Mouse (Mus musculus) lung, postnatal 36 days (tissue): Measurements from ENCODE around the gene Ercc6l2.
"Not testable (repeated sequence)": the region's sequence is repeated elsewhere in the genome, so short reads cannot be mapped to it uniquely, and the experiment has no call there.

Source experiments
- DNase-seq: peaks from one replicate; pipeline ENCODE4 v3.0.0; 2022; ENCODE audit warnings: mixed read lengths

Ercc6l2 gene

GRCm38 (mm10) chr13:63885532-63885949 lies 70.5 kb downstream of the Ercc6l2 start:
- DNase-seq, result no peak

GRCm38 (mm10) chr13:63886429-63887052 lies 71.5 kb downstream of the Ercc6l2 start:
- no peak for DNase-seq

- DNase-seq, result no peak
Observed at GRCm38 (mm10) chr13:63900679-63901302, 85.8 kb downstream of the Ercc6l2 start.

- peak; percentile 64 for DNase-seq
Observed at GRCm38 (mm10) chr13:63901303-63901713, 86.3 kb downstream of the Ercc6l2 start.

DNA sequence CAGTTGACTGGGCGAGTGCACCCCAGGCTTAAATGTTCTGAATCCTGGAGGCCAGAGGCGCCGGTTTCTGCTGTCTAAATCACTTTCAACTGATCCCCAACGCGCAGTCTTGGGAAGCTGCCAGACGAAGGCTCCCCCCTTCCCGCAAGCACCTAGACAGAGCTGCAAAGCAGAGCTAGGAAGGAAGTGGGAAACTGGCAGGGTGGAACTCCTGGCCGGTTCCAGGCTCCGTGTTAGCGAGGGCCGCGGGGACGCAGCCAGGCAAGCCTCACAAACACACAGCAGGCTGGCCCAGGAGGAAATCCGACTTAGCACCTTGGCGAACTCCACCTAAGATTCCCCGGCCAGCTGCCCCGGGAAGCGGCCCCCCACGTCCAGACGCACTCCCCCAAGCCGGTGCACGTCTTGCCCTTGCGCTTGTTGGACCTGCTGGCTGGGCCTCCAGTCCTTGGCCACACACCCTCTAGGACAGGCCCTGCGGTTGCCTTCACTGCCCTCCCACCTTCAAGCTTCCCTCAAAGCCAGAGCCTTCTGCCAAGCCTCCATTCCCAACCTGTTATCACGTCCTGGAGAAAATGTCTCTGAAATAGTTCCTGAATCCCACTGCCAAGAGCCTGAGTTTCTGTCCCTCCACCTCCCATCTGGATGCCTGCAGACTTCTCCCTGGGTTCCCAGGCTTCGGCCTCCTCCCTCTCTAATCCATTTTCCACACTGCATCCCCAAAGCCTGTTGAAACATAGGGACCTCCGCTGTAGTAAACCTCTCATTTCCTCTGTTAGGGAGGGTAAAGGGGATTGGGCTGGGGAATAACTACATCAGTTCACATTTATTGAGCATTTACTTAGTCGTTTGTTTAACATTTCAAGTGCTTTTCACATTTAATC lies 86.9 kb downstream of the Ercc6l2 start:
- peak; percentile 23 for DNase-seq

GRCm38 (mm10) chr13:63906516-63906915 lies 91.5 kb downstream of the Ercc6l2 start:
- peak; percentile 81 for DNase-seq

GRCm38 (mm10) chr13:63907437-63907836 lies 92.4 kb downstream of the Ercc6l2 start:
- DNase-seq, result no peak

DNA sequence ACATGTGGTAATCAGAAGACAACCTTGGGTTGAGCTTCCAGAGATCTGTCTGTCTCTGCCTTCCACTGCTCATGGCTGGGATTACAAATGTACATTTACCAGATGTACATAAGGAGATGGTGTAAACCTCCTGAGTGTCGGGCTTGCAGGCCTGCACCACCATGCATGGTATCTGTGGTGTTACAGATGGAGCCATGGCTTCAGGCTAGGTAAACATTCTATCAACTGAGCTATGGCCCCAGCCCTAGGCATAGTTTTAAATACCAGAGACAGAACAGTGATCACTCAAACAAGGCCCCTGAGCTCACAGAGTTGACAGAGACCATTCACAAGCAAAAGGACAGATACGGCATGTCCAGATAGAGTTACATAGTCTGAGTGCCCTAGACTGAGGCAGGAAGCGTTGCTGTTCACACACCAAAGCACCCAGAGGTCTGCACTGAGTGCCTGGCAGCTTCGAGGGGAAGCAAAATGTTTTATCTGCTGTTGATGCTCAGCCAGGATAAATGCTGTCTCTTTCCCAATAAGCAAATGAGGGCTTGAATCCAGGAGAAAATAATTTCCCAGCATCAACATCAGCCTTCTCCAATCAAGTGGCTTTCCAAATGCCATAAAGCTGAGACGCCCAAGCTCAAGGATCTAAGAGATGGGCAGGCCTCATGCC lies 95.2 kb downstream of the Ercc6l2 start:
- DNase-seq, result no peak

DNA sequence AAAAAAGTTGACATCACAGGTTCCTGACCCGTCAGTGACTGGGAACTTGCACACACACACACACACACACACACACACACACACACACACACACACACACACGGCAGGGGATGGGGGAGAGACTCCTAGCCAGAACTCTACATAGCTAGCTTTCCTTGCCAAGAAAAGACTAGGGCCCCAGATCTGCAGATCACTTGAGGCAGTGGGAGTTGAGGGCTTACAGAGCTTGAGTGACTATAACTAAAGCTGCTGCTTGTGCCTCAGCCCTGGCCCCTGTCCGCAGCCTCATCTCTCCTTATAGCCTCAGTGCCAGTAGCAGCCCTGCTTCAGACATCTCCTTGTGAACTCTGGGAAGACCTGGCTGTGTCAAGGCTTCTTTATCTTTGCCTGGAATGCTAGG lies 96.6 kb downstream of the Ercc6l2 start:
- no peak for DNase-seq

GRCm38 (mm10) chr13:63913136-63913535 lies 98.1 kb downstream of the Ercc6l2 start:
- DNase-seq, result no peak

DNA sequence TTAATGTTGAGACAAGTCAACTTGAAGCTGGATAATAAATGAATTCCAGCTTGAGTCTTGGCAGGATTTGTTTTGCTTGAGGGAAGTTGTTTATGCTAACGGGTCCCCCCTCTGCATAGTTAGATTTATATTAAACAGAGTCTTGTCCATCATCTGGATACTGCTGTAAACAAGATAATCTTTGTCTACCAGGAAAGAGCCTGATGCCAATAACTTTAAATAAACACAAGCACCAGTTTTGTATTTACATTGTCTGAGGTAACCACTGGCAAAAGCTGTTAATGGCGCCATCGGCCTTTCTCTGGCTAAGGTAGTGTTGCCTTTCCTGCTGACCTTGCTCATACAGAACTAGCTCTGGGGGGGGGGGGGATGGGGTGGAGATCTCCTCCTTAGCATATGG lies 100.1 kb downstream of the Ercc6l2 start:
- no peak for DNase-seq

- DNase-seq, result no peak
Observed at GRCm38 (mm10) chr13:63915684-63916083, 100.6 kb downstream of the Ercc6l2 start.

GRCm38 (mm10) chr13:63916568-63916967 lies 101.5 kb downstream of the Ercc6l2 start:
- DNase-seq, result no peak

- DNase-seq, result peak; percentile 71
Observed at GRCm38 (mm10) chr13:63917198-63917767, 102.2 kb downstream of the Ercc6l2 start.

GRCm38 (mm10) chr13:63917776-63918621 lies 103.0 kb downstream of the Ercc6l2 start:
- DNase-seq, result peak; percentile 70

- DNase-seq, result no peak
Observed at GRCm38 (mm10) chr13:63918733-63919422, 103.8 kb downstream of the Ercc6l2 start.

GRCm38 (mm10) chr13:63924036-63924435 lies 109.0 kb downstream of the Ercc6l2 start:
- not testable (repeated sequence) for DNase-seq

DNA sequence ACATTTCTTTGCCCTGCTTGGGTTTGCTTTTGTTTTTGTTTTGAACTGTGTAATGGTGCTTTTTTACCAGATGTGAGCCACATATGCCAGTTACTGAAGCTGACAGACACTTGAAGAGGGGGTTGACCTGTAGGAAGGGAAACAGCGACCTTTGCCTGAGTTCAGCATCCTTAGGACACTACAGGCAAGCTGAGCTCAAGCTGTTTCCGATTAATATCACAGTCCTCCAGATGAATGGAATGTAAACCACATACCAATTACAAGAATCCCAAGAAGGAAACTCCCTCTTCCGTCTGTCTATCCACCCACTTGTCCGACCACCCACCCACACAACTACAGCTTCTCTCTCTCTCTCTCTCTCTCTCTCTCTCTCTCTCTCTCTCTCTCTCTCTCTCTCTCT lies 112.3 kb downstream of the Ercc6l2 start:
- DNase-seq, result peak; percentile 44

GRCm38 (mm10) chr13:63929351-63929750 lies 114.3 kb downstream of the Ercc6l2 start:
- peak; percentile 53 for DNase-seq

DNA sequence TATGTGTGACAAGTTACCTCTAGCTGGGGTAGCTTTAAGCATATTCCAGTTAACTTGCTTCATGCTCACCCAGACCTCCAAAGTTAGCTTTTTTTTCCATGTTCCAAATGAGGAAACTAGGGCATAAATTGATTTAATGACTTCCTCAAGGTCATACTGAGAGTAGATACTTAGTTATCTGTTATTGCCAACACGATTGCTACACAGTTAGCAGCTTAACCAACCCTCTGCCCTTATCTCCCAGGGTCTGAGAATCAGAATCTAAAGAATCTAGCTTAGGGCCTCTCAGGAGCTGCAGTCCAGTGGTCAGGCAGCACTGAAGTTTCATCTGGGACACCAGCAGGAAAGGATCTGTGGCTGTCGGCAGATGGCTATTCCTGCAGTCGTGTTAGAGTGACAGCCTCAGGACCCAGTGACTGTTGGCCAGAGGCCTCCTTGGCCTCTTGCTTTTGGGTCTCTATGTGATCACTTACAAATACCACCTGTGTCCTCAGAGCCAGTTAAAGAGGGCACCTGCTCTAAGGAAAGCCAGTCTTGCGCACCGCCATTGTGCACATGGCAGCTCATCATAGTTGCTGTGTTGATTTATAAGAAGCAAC lies 115.0 kb downstream of the Ercc6l2 start:
- DNase-seq, result no peak

DNA sequence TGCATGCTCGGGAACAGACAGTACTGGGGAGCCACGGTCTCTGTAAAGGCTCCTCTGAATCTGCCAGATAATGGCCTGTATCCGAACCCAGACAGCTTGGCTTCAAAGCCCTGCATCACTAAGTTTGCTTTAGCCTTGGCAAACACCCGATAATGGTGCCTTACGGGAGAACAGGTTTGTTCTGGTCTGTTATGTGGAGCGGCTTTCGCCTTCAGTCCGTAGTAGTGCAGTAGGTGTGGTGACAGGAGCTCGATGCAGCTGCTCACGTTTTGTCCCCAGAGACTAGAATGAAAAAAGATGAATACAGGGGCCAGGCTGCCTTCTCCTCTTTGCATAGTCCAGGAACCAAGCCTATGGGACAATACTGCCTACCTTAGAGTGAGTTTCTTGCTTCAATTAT lies 115.5 kb downstream of the Ercc6l2 start:
- DNase-seq, result no peak
